Mouse (Mus musculus): ENCODE data around the gene Aes. TPM values are rescaled to one million over a fixed set of nuclear protein-coding genes. Genes with fewer than 3 reads are reported as not detected.

Gene Aes
- polyA plus RNA-seq (2017; shearing (Covaris generic)): 1,000 to 10,000 TPM; 1,037 to 1,181 TPM

DNA sequence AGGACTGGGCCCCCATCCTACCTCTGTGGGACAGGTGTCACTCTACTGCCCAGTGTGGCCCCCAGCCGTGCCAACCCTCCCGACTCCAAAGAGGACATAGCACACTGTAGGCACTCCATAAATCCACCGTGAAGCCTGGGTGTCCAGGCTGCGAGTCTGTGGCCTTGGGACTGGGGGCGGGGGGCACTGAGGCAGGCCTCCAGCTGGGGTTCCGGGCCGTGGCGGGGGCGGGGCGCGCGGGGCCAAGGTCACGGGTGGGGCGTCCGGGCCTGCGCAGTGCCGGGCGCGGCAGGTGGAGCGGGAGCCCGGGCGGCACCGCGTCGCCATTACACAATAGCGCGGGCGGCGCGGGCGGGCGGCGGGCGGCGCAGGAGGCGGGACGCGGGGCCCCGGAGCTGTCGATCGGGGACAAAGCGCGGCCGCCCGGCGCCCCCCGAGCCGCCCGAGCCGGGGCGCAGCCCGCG lies at the start of gene Aes:
Aes (plus strand) TSS at position 326 of the 464 bp plus-strand sequence.

DNA sequence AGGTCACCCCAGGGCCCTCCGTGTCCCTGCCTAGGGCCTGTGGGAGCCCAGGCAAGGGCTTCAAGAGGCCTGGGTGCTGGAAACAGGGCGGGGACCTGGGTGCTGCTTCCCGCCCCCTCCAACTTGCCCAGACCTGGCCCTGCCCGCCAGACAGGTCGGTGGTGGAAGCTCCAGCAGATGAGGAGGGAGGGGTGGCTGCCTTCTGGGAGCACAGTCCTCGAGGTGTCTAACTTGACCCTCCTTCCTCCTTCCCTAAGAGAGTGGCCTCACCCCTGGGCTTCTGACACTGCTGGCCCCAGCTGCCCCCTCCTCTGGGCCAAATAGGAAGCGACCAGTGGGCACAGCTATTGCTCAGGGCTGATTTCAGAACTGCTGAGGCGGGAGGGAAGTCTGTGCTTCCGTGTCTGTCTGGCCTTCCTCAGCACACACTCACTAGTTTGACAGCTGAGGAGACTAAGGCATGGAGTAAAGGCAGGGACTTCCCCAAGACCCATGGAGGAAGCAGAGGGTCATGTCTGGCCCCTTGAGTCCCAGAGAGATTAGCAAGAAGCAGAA lies 35.2 kb upstream of the Aes start, which contains the start of gene Gna15:
Gna15 (minus strand) TSS at position 175 of the 555 bp plus-strand sequence.

DNA sequence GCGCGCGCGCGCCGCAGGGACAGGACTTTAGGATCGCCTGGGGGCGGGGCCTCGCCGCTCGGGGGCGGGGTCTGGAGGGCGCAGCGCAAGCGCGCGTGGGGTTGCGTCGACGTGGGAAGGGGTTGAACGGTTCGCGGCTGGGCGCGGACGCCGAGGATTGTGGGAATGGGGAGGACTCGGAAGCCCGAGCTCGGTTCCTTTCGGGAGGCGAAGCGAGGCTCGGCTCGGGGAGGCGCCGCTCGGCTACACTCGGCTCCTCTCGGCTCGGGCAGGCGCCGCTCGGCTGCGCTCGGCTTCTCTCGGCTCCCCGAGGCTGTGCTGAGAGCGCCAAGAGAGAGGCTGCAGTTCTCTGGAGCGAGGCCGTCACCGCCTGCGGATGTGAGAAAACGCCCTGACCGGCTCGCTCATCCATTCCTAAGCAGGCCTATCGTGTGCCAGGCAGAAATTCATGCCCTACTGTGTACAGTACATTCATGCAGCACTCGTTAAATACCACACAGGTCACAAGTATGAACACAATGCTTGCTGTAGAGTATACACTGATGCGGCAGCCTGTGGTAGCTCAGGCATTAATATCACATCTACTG lies 14.0 kb upstream of the Aes start, which contains the start of gene Gna11:
Gna11 (minus strand) TSS at position 30 of the 587 bp plus-strand sequence.

DNA sequence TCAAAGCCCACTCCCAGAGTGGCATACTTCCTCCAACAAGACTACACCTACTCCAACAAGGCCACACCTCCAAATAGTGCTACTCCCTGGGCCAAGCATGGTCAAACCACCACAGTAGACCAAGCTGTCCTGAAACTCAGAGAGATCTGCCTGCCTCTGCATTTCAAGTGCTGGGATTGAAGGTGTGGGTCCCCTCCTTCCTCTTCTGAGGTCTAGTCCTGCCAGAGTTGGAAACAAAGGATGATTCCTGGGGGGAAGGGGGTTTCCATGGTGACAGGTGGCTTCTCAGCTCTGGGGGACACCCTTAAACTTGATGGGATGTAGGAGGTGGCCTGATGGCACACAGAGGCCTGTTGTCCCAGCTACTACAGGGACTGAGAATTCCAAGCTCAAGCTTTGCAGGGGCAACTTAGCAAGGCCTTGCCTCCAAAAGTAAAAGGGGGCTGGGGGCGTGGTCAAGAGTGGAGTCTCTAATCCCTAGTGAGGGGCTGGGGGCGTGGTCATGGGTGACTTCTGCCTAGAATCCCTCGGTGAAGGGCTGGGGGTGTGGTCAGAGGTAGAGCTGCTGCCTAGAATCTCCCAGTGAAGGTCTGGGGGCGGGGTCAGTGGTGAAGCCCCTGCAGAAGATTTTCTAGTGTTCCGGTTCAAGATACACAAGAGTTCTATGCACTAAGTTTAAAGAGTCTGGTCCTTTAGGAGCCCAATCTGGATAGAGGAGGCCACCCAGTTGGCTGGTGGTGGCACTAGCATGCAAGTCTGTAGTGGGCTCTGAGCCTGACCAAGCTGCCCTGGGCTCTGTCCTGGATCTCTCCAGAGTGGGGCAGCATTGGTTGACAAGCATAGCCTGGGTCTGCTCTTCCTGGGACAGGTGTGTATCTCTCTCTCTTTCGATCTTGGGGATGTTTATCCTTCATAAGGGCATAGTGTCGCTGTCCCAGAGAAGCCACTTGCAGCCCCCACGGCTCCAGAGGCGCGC lies 15.1 kb downstream of the Aes start, which contains the start of gene Tle2:
Tle2 (plus strand) TSS at position 481 of the 976 bp plus-strand sequence.

GRCm38 (mm10) chr10:81600738-81601203 lies 41.5 kb downstream of the Aes start, which contains the start of gene Tle6:
Gene Tle6 (minus strand): TSS chr10:81601073.

DNA sequence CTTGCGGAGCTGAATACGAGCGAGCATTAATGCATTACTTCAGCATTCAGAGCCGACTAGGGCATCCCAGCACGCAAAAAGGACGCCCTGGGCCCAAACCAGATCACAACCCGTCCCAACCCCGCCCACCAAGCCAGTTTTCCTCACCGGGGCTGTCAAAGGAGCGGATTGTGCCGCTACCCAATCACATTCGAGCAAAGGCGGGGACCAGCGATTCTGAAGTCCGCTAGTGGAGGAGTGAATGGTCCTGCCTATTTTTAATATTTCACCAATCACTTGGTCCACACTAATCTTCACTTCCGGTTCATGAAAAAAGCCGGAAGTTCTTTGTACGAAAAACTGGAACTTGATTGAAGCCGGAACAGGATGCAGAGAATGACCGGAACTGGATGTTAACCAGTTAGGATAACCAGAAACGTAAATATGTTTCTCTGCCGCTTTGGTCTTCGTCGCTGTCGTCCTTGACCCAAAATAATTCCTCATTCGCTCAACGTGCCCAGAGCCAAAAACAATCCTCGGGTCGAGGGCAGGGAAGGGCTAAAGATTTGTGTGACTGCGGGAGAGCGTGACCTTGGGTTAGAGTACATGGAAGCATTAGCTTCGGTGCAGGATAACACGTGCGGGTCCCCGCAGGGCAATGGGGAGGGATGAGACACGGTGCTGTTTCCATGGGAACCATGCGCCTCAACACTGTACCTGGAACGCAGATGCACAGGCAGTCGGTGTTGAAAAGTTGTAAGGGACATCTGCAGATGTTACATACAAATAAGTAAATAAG lies 46.9 kb downstream of the Aes start, which contains the start of gene BC025920:
BC025920 (plus strand) TSS at position 297 of the 778 bp plus-strand sequence.

Other genes with a start within 250 kb of the Aes start
- gene Cactin, start 238.4 kb upstream of the Aes start, polyA plus RNA-seq (2017; shearing (Covaris generic)): 10 to 100 TPM; 61.4 to 82.7 TPM
- 10 to 100 TPM; 63.1 to 66.4 TPM for gene Tbxa2r, start 230.8 kb upstream of the Aes start, polyA plus RNA-seq (2017; shearing (Covaris generic))
- gene Gipc3, start 216.2 kb upstream of the Aes start, polyA plus RNA-seq (2017; shearing (Covaris generic)): under 1 TPM in 1 of 2 experiments, not detected in 1; 0.49 TPM
- 10 to 100 TPM; 35.3 to 47.8 TPM for gene Hmg20b, start 209.0 kb upstream of the Aes start, polyA plus RNA-seq (2017; shearing (Covaris generic))
- gene Mfsd12, start 202.0 kb upstream of the Aes start, polyA plus RNA-seq (2017; shearing (Covaris generic)): 1 to 10 TPM; 4.9 to 7.1 TPM
- 1 to 10 TPM; 1.7 to 4.3 TPM for gene 4930404N11Rik, start 193.7 kb upstream of the Aes start, polyA plus RNA-seq (2017; shearing (Covaris generic))
- gene Fzr1, start 181.0 kb upstream of the Aes start, polyA plus RNA-seq (2017; shearing (Covaris generic)): 10 to 100 TPM; 62.2 to 65.0 TPM
- 10 to 100 TPM; 30.8 to 32.1 TPM for gene Dohh, start 175.1 kb upstream of the Aes start, polyA plus RNA-seq (2017; shearing (Covaris generic))
- 1 to 10 TPM; 2.6 to 5.0 TPM for gene Gm48551, start 175.0 kb upstream of the Aes start, polyA plus RNA-seq (2017; shearing (Covaris generic))
- gene Gm48552, start 170.5 kb upstream of the Aes start, polyA plus RNA-seq (2017; shearing (Covaris generic)): 1 to 10 TPM in 1 of 2 experiments, under 1 TPM in 1; 0.57 to 1.1 TPM
- 1 to 10 TPM in 1 of 2 experiments, not detected in 1; 5.5 TPM for gene Smim24, start 166.4 kb upstream of the Aes start, polyA plus RNA-seq (2017; shearing (Covaris generic))
- 10 to 100 TPM; 20.7 to 22.4 TPM for gene Nfic, start 103.9 kb upstream of the Aes start, polyA plus RNA-seq (2017; shearing (Covaris generic))
- gene Celf5, start 76.8 kb upstream of the Aes start, polyA plus RNA-seq (2017; shearing (Covaris generic)): under 1 TPM; 0.24 to 0.31 TPM
- 100 to 1,000 TPM in 1 of 2 experiments, 10 to 100 TPM in 1; 98.8 to 103 TPM for gene Ncln, start 63.1 kb upstream of the Aes start, polyA plus RNA-seq (2017; shearing (Covaris generic))
- 10 to 100 TPM; 59.0 to 73.6 TPM for gene S1pr4, start 59.4 kb upstream of the Aes start, polyA plus RNA-seq (2017; shearing (Covaris generic))
- gene Gna15, start 35.3 kb upstream of the Aes start, polyA plus RNA-seq (2017; shearing (Covaris generic)): 10 to 100 TPM; 29.0 to 32.4 TPM
- gene Gna11, start 14.3 kb upstream of the Aes start, polyA plus RNA-seq (2017; shearing (Covaris generic)): 10 to 100 TPM; 15.9 to 26.6 TPM
- gene Tle2, start 15.1 kb downstream of the Aes start, polyA plus RNA-seq (2017; shearing (Covaris generic)): 1 to 10 TPM; 2.8 to 5.1 TPM
- gene Tle6, start 41.6 kb downstream of the Aes start, polyA plus RNA-seq (2017; shearing (Covaris generic)): 1 to 10 TPM in 1 of 2 experiments, not detected in 1; 2.2 TPM
- 1 to 10 TPM; 2.1 to 3.2 TPM for gene BC025920, start 46.8 kb downstream of the Aes start, polyA plus RNA-seq (2017; shearing (Covaris generic))
- 10 to 100 TPM; 12.8 to 18.1 TPM for gene Sirt6, start 68.3 kb downstream of the Aes start, polyA plus RNA-seq (2017; shearing (Covaris generic))
- 1 to 10 TPM; 2.6 to 4.3 TPM for gene Ankrd24, start 69.1 kb downstream of the Aes start, polyA plus RNA-seq (2017; shearing (Covaris generic))
- gene Gm10778, start 89.6 kb downstream of the Aes start, polyA plus RNA-seq (2017; shearing (Covaris generic)): 1 to 10 TPM; 7.6 to 9.3 TPM
- 10 to 100 TPM; 22.9 to 26.1 TPM for gene Zfp433, start 145.3 kb downstream of the Aes start, polyA plus RNA-seq (2017; shearing (Covaris generic))
- gene Gm3055, start 211.7 kb downstream of the Aes start, polyA plus RNA-seq (2017; shearing (Covaris generic)): 10 to 100 TPM; 11.2 to 13.5 TPM

All from inflammation-experienced regulatory T-cells (primary cell).